Mouse (Mus musculus) ES-Bruce4 (cell line): ENCODE data around the gene Fam160b1. TPM values are rescaled to one million over a fixed set of nuclear protein-coding genes. Genes with fewer than 3 reads are reported as not detected.

ENCODE experiments used
- H3K27ac ChIP-seq: 2 replicates; pipeline ENCODE4 v1.5.1; 2012; ENCODE audit warnings: low read length, inconsistent platforms; ENCODE audit not compliant: insufficient read depth
- H3K27me3 ChIP-seq: 2 replicates; pipeline ENCODE4 v1.6.1; 2012; ENCODE audit warnings: mild to moderate bottlenecking, low read length, inconsistent platforms; ENCODE audit not compliant: control insufficient read depth, poor library complexity, insufficient read depth, severe bottlenecking
- H3K36me3 ChIP-seq: 2 replicates; pipeline ENCODE4 v1.6.1; 2012; ENCODE audit warnings: inconsistent platforms, mild to moderate bottlenecking, low read length, moderate library complexity; ENCODE audit not compliant: control insufficient read depth, poor library complexity, insufficient read depth, severe bottlenecking
- H3K4me1 ChIP-seq: one replicate; pipeline ENCODE4 v1.8.1; 2011; ENCODE audit warnings: low read length; ENCODE audit not compliant: control insufficient read depth, insufficient read depth
- H3K4me3 ChIP-seq: 2 replicates; pipeline ENCODE4 v1.5.1; 2011; ENCODE audit warnings: low read depth, mild to moderate bottlenecking, low read length
- H3K9ac ChIP-seq: 2 replicates; pipeline ENCODE4 v1.6.1; 2012; ENCODE audit warnings: low read depth, mild to moderate bottlenecking, inconsistent platforms; ENCODE audit not compliant: poor library complexity, severe bottlenecking
- H3K9me3 ChIP-seq: replicated peaks from 2 replicates; pipeline ENCODE4 v1.6.1; 2012; ENCODE audit warnings: mild to moderate bottlenecking, low read length, inconsistent platforms; ENCODE audit not compliant: control insufficient read depth, poor library complexity, insufficient read depth, severe bottlenecking
- CTCF ChIP-seq: IDR thresholded peaks from one replicate; pipeline ENCODE4 v1.8.1; 2011; ENCODE audit warnings: low read depth, low read length
- EP300 ChIP-seq: IDR thresholded peaks from 2 replicates; pipeline ENCODE4 v1.6.1; 2011; ENCODE audit warnings: low read depth, low read length; ENCODE audit not compliant: insufficient read depth
- POLR2A ChIP-seq: IDR thresholded peaks from one replicate; pipeline ENCODE4 v1.8.1; 2011; ENCODE audit warnings: low read length; ENCODE audit not compliant: insufficient read depth
- polyA plus RNA-seq: library from polyadenylated mRNA; stranded (reverse); fragments of >200 nt; gene quantifications from 2 replicates; pipeline ENCODE4 v1.2.4, GENCODE M21; 2011; ENCODE audit warnings: low read depth; ENCODE audit not compliant: missing spikeins, insufficient read depth, insufficient read length

The Fam160b1 gene
- polyA plus RNA-seq, 1 experiment = 26.1 TPM

DNA sequence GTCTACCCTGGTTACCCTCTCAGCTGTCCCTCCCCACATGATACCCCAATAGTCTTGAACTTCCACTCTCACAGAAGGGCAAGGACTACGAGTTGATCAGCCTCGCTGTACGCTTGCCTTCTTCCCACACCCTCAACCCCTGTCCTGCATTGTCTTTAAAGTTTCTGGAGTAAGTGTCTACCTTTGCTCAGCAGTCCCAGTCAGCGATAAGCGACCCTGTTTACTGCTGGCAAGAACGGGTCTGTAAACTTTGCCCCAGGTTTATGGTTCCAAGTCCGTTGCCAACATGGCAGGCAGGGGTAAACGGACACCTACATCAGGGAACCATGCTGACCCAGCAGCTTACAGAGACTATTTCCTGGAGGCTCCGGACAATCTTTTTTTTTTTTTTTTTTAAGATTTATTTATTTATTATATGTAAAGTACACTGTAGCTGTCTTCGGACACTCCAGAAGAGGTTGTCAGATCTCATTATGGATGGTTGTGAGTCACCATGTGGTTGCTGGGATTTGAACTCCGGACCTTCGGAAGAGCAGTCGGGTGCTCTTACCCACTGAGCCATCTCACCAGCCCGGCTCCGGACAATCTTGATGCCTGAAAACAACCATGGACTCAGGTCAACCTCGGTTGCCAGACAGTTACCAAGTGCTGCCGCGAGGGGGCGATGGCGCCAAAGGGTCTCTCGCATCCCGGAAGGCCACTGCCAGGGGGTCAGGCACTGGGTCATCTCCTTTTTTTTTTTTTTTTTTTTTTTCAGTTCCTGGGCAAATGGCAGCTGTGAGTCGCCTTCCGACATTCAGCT lies 43.4 kb downstream of the Fam160b1 start:
- peak overlapping the region; percentile 44 for H3K4me3 ChIP-seq
- peak overlapping the region; percentile 46; the same call in 1 of the 2 replicates for H3K27ac ChIP-seq

DNA sequence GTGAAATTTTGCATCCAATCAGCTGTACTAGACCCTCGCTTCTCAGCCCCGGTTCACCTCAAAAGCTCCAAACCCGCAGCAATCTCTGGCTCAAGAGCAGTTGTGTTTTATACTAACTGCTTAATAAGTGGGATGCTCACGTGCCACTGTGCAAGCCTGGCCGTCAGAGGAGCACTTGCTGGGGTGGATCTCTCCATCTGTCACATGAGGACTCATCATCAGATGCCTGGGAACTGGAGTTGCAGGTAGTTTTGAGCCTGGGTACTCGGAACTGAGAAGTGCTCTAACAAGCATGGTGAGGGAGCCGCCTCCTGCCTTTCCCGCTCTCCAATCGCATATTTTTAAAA lies 44.0 kb downstream of the Fam160b1 start:
- H3K9ac ChIP-seq = peak overlapping the region; percentile 11
- H3K4me3 ChIP-seq = peak overlapping the region; percentile 44
- no peaks in the 10 kb centered on the region for H3K4me1 ChIP-seq
- H3K36me3 ChIP-seq = no peaks in the 10 kb centered on the region
- H3K9me3 ChIP-seq = no peaks in the 10 kb centered on the region
- no peaks in the 10 kb centered on the region for H3K27me3 ChIP-seq
- no peak for TF ChIP-seq CTCF
- TF ChIP-seq POLR2A = no peak
- TF ChIP-seq EP300 = no peak
- H3K27ac ChIP-seq = no peak overlapping the region

More for the DNA sequence above, 43.4 kb downstream of the Fam160b1 start:
- TF ChIP-seq CTCF = peak; percentile 85
- TF ChIP-seq POLR2A = no peak
- peak; percentile 6; the same call in 1 of the 2 replicates for TF ChIP-seq EP300
- Histone ChIP-seq H3K9ac (peak overlapping the region; percentile 11), H3K4me1 (no peaks in the 10 kb centered on the region), H3K9me3 (no peaks in the 10 kb centered on the region), H3K27me3 (no peaks in the 10 kb centered on the region), H3K36me3 (no peaks in the 10 kb centered on the region)

DNA sequence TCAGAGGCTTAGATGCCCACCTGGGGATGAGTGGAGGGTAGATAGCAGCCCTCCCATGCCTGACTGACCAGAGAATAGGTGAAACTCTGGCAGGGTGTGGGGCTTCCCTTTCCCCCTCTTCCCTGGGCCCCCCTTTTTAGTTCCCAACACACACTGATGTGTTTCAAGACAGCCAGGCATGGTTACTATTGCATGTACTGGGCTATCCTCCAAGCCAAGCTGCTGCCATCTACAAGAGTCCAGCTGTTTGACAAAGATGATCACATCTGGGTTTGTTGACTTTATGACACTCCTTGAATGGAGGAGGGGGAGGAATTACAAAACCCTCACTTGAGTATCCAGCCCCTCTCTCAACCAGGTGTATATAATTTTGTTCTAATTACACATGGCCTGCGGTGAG lies 47.5 kb downstream of the Fam160b1 start:
- Histone ChIP-seq H3K4me1 (no peaks in the 10 kb centered on the region), H3K4me3 (no peak overlapping the region), H3K9ac (no peak overlapping the region), H3K27ac (no peak overlapping the region), H3K36me3 (no peaks in the 10 kb centered on the region), H3K27me3 (no peaks in the 10 kb centered on the region), H3K9me3 (no peaks in the 10 kb centered on the region)
- TF ChIP-seq POLR2A (no peak), CTCF (no peak), EP300 (no peak)

DNA sequence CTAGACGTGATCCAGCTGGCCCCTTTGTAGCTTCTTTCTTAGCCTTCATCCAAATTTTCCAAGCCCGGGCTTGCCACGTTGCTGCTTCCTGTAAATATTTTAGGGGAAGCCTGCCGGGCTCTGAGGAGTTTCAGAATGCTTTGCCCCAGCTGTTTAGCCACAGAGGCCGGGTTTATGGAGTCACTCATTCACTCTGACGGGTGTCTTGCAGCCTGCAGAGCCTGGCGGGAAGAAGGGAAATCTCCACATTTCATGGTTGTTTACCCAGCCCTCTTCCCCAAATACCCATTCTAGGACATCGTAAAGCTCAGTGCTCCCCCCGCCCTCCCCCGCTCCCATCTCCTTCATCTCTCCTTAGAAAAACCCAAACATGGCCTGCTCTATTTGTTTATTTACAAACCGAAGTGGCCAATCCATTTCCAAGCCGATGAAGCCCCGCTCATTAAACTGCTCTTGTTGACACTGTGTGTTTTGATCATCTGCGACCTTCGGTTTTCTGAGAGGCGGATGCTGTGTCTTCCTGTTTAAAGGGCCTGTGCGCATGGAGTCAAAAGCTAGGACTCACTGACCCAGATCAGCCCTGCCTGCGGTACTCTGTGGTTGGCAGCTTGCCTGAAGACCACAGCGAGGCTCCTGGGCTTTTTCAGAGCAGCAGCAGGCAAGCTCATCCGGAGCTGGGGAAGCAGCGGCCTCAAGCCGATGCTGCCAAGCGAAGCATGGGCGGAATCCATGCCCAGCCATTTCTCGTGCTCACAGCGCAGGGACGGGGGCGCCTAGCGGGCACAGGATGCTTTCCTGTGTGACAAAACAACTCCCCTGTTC lies 51.1 kb downstream of the Fam160b1 start:
- no peaks in the 10 kb centered on the region for H3K27me3 ChIP-seq
- no peaks in the 10 kb centered on the region for H3K4me1 ChIP-seq
- H3K36me3 ChIP-seq = no peaks in the 10 kb centered on the region
- no peaks in the 10 kb centered on the region for H3K9me3 ChIP-seq
- TF ChIP-seq CTCF (no peak), EP300 (no peak), POLR2A (no peak)
- H3K4me3 ChIP-seq = peak overlapping the region; percentile 39
- peak overlapping the region; percentile 7 for H3K9ac ChIP-seq
- no peak overlapping the region for H3K27ac ChIP-seq

DNA sequence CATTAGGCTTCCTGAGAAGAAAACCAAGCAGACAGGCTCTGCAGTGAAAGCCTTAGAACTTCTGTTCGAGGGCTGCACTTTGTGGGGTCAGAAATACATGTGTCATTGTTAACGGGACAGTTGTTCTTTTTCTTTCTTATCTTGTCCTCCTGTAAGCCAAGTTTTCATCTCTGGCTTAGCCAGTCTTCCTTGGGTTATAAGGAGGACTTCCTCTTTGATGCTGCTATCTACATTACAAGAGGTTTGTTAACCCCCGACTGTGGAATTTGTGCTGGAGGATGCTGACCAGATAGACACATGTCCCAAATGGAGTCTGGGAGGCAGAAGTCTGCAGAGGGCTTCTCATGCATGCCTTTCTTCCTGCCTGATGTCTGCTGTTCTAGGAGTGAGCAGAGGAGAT lies 52.7 kb downstream of the Fam160b1 start:
- Histone ChIP-seq H3K27ac (no peak overlapping the region), H3K4me1 (peaks cover 1% of the 10 kb centered on the region), H3K4me3 (no peak overlapping the region), H3K9me3 (no peaks in the 10 kb centered on the region), H3K9ac (no peak overlapping the region), H3K27me3 (no peaks in the 10 kb centered on the region), H3K36me3 (no peaks in the 10 kb centered on the region)
- TF ChIP-seq CTCF (no peak), POLR2A (no peak), EP300 (no peak)
